ENCODE assay signal across 8 mouse cellular contexts in the genomic region with DNA sequence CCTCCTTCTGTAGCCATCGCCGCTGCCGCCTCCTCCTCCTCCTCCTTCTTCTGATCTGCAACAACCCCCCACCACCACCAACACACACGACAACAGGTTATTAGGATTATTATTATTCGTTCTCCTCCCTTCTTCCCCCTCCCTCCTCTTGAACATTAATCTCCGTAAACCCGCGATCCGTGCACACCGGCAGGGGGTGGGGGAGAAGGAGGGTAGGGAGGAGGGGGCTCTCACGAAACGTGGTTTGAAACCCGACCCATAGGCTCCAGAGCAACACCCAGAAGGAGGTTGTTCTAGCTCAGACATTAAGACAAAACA. TPM values are rescaled to one million over a fixed set of nuclear protein-coding genes. Genes with fewer than 3 reads are reported as not detected.
DNase-seq lines count a peak whose midpoint lies in the region; ATAC-seq and TF ChIP-seq lines count a peak whose summit lies in the region.

No protein-coding gene starts in this region.

- H3K36me3 ChIP-seq in kidney, embryonic 16.5 days (ENCODE audit: insufficient read depth, low read length): no peaks in the 10 kb centered on the region; the same call in 1 of the 2 replicates
- no peaks in the 10 kb centered on the region for H3K36me3 ChIP-seq in hindbrain, embryonic 15.5 days
- peaks cover 12% of the 10 kb centered on the region; the same call in 1 of the 2 replicates for H3K36me3 ChIP-seq in midbrain, embryonic 14.5 days (ENCODE audit: control insufficient read depth, insufficient read depth, low read length)

- peak; percentile 79; the same call in 1 of the 2 replicates for ATAC-seq in kidney, embryonic 16.5 days (ENCODE audit: low FRiP score, low TSS enrichment)
- ATAC-seq in hindbrain, embryonic 15.5 days (ENCODE audit: low FRiP score, low read depth): no peak
- no peak for ATAC-seq in midbrain, embryonic 14.5 days (ENCODE audit: low FRiP score, low TSS enrichment)

- H3K9me3 ChIP-seq in kidney, embryonic 16.5 days (ENCODE audit: low read length): no peaks in the 10 kb centered on the region
- no peaks in the 10 kb centered on the region for H3K9me3 ChIP-seq in hindbrain, embryonic 15.5 days
- H3K9me3 ChIP-seq in midbrain, embryonic 14.5 days (ENCODE audit: control insufficient read depth, low read length): no peaks in the 10 kb centered on the region

- H3K4me1 ChIP-seq in kidney, embryonic 16.5 days (ENCODE audit: insufficient read depth, low read length): peaks cover 20% of the 10 kb centered on the region
- peaks cover 4% of the 10 kb centered on the region; the same call in 1 of the 2 replicates for H3K4me1 ChIP-seq in cortical plate, adult 2 months (ENCODE audit: control insufficient read depth, insufficient read depth, low read length)
- H3K4me1 ChIP-seq in hindbrain, embryonic 15.5 days (replicated peaks): peaks cover 42% of the 10 kb centered on the region
- peaks cover 38% of the 10 kb centered on the region for H3K4me1 ChIP-seq in midbrain, embryonic 14.5 days (ENCODE audit: control insufficient read depth, insufficient read depth, low read length)

- H3K27me3 ChIP-seq in kidney, embryonic 16.5 days (ENCODE audit: insufficient read depth, low read length): no peaks in the 10 kb centered on the region
- H3K27me3 ChIP-seq in hindbrain, embryonic 15.5 days: no peaks in the 10 kb centered on the region
- no peaks in the 10 kb centered on the region for H3K27me3 ChIP-seq in midbrain, embryonic 14.5 days (ENCODE audit: control insufficient read depth, insufficient read depth, low read length)

- TF ChIP-seq POLR2A in cortical plate, adult 2 months (IDR thresholded peaks at IDR 0.05; ENCODE audit: extremely low read depth, insufficient read depth, low read length): no peak

- TF ChIP-seq CTCF in cortical plate, adult 2 months (IDR thresholded peaks at IDR 0.05; ENCODE audit: extremely low read depth, insufficient read depth, low read length): no peak

- H3K4me2 ChIP-seq in kidney, embryonic 16.5 days (replicated peaks; ENCODE audit: low read depth, low read length): peak overlapping the region; percentile 68
- H3K4me2 ChIP-seq in hindbrain, embryonic 15.5 days: peak overlapping the region; percentile 57
- H3K4me2 ChIP-seq in midbrain, embryonic 14.5 days (ENCODE audit: low read length): peak overlapping the region; percentile 64

- DNase-seq in kidney, adult 9 months: no peak
- DNase-seq in midbrain, embryonic 14.5 days: no peak
- DNase-seq in cerebellum, adult 8-10 months: no peak
- no peak for DNase-seq in Muller cell, postnatal 12 days (ENCODE audit: inconsistent ontology term)
- DNase-seq in adipocyte (ENCODE audit: low spot score): no peak

- H3K9ac ChIP-seq in kidney, embryonic 16.5 days (replicated peaks; ENCODE audit: low read length): peak overlapping the region; percentile 78
- H3K9ac ChIP-seq in hindbrain, embryonic 15.5 days: peak overlapping the region; percentile 65
- H3K9ac ChIP-seq in midbrain, embryonic 14.5 days (replicated peaks; ENCODE audit: low read length): peak overlapping the region; percentile 72

- peak overlapping the region; percentile 92 for H3K4me3 ChIP-seq in kidney, embryonic 16.5 days (ENCODE audit: low read length)
- H3K4me3 ChIP-seq in cortical plate, adult 2 months (ENCODE audit: insufficient read depth, low read length): peak overlapping the region; percentile 84
- H3K4me3 ChIP-seq in hindbrain, embryonic 15.5 days: peak overlapping the region; percentile 85
- H3K4me3 ChIP-seq in midbrain, embryonic 14.5 days (replicated peaks; ENCODE audit: low read depth, low read length): peak overlapping the region; percentile 90

- H3K27ac ChIP-seq in kidney, embryonic 16.5 days (ENCODE audit: low read length): peak overlapping the region; percentile 97
- H3K27ac ChIP-seq in cortical plate, adult 2 months (ENCODE audit: insufficient read depth, low read length): peak overlapping the region; percentile 73; the same call in 1 of the 2 replicates
- H3K27ac ChIP-seq in hindbrain, embryonic 15.5 days (replicated peaks): peak overlapping the region; percentile 97
- peak overlapping the region; percentile 98 for H3K27ac ChIP-seq in midbrain, embryonic 14.5 days (replicated peaks; ENCODE audit: low read depth, low read length)

- WGBS in kidney, embryonic 16.5 days: under 1% methylated on average over 13 of the region's 13 CpGs
- WGBS in hindbrain, embryonic 15.5 days: under 1% methylated on average over 13 of the region's 13 CpGs
- under 1% methylated on average over 13 of the region's 13 CpGs for WGBS in midbrain, embryonic 14.5 days

RNA-seq across cellular contexts. Expression of gene Sp4, which starts 0.5 kb away (rescaled TPM):
- polyA plus RNA-seq in kidney, embryonic 16.5 days (2015; fragmentation: Nextera tagmentation; extraction: Ambion mirVana): 7.5 and 9.0 TPM in 2 replicates
- polyA plus RNA-seq in cortical plate, adult 2 months (2012; rRNA removed): 9.6 and 9.7 TPM in 2 replicates
- polyA plus RNA-seq in hindbrain, embryonic 15.5 days (2015; fragmentation: Nextera tagmentation; extraction: Ambion mirVana): 19.2 and 20.7 TPM in 2 replicates
- 27.1 and 36.2 TPM in 2 replicates for polyA plus RNA-seq in midbrain, embryonic 14.5 days (2014; fragmentation: Nextera tagmentation; extraction: Ambion mirVana)
